Mouse (Mus musculus) G1E (cell line): ENCODE data around the gene Alg14.

Experiments used
- CTCF ChIP-seq: IDR thresholded peaks from 2 replicates; pipeline ENCODE4 v1.5.1; 2012; ENCODE audit warnings: low read depth, low read length, inconsistent platforms, mixed read lengths
- GATA1 ChIP-seq: IDR thresholded peaks from 2 replicates; pipeline ENCODE4 v1.6.1; 2012; ENCODE audit warnings: borderline replicate concordance, low read length, inconsistent platforms, mixed read lengths

- TF ChIP-seq GATA1, result no peak
- TF ChIP-seq CTCF, result no peak
Observed at GRCm38 (mm10) chr3:121346507-121347267, 55.1 kb downstream of the Alg14 start.
